ENCODE assay signal across 9 mouse cellular contexts in genomic region chr19:45591704-45592103, GRCm38 (mm10). TPM values are rescaled to one million over a fixed set of nuclear protein-coding genes. Genes with fewer than 3 reads are reported as not detected.
DNase-seq lines count a peak whose midpoint lies in the region; ATAC-seq and TF ChIP-seq lines count a peak whose summit lies in the region.
"Had no signal": no experiment of that assay in that cellular context is flagged by ENCODE, and none has a peak within 500 bp of the region (broad histone marks: within the 10 kb centered on the region; RNA-seq: fewer than 3 reads in every experiment).

No protein-coding gene starts in this region.

- H3K4me2 ChIP-seq in hindbrain, postnatal 0 days (ENCODE audit: low read depth, low read length), result no peak overlapping the region
- no peak overlapping the region for H3K4me2 ChIP-seq in midbrain, postnatal 0 days (ENCODE audit: low read depth, low read length, poor library complexity, severe bottlenecking)
- H3K4me2 ChIP-seq in midbrain, embryonic 16.5 days (ENCODE audit: low read length), result no peak overlapping the region

- no peak overlapping the region for H3K27ac ChIP-seq in hindbrain, postnatal 0 days
- H3K27ac ChIP-seq in hindbrain, embryonic 10.5 days, result no peak overlapping the region
- H3K27ac ChIP-seq in midbrain, postnatal 0 days (ENCODE audit: low read depth, low read length), result no peak overlapping the region
- H3K27ac ChIP-seq in midbrain, embryonic 16.5 days (ENCODE audit: low read length), result no peak overlapping the region
- no peak overlapping the region for H3K27ac ChIP-seq in forebrain, embryonic 10.5 days

- peaks cover 4% of the 10 kb centered on the region; the same call in 1 of the 2 replicates for H3K4me1 ChIP-seq in hindbrain, postnatal 0 days (ENCODE audit: insufficient read depth, low read length)
- H3K4me1 ChIP-seq in hindbrain, embryonic 10.5 days (replicated peaks), result peaks cover 23% of the 10 kb centered on the region
- no peaks in the 10 kb centered on the region for H3K4me1 ChIP-seq in midbrain, postnatal 0 days (ENCODE audit: insufficient read depth, low read length)
- peaks cover 2% of the 10 kb centered on the region; the same call in 1 of the 2 replicates for H3K4me1 ChIP-seq in midbrain, embryonic 16.5 days (ENCODE audit: control insufficient read depth, insufficient read depth, low read length)
- H3K4me1 ChIP-seq in forebrain, embryonic 10.5 days, result peaks cover 39% of the 10 kb centered on the region

- peaks cover 5% of the 10 kb centered on the region; the same call in 1 of the 2 replicates for H3K36me3 ChIP-seq in hindbrain, postnatal 0 days (ENCODE audit: insufficient read depth, low read length)
- no peaks in the 10 kb centered on the region for H3K36me3 ChIP-seq in hindbrain, embryonic 10.5 days
- peaks cover 12% of the 10 kb centered on the region for H3K36me3 ChIP-seq in midbrain, postnatal 0 days (ENCODE audit: insufficient read depth, low read length)
- H3K36me3 ChIP-seq in midbrain, embryonic 16.5 days (ENCODE audit: control insufficient read depth, insufficient read depth, low read length), result no peaks in the 10 kb centered on the region
- H3K36me3 ChIP-seq in forebrain, embryonic 10.5 days (replicated peaks), result no peaks in the 10 kb centered on the region

- no peaks in the 10 kb centered on the region for H3K27me3 ChIP-seq in hindbrain, postnatal 0 days (ENCODE audit: insufficient read depth, low read length)
- peaks cover 81% of the 10 kb centered on the region for H3K27me3 ChIP-seq in hindbrain, embryonic 10.5 days (ENCODE audit: insufficient read depth, poor library complexity, severe bottlenecking)
- H3K27me3 ChIP-seq in midbrain, postnatal 0 days (ENCODE audit: insufficient read depth, low read length), result no peaks in the 10 kb centered on the region
- no peaks in the 10 kb centered on the region; the same call in none of the 2 replicates for H3K27me3 ChIP-seq in midbrain, embryonic 16.5 days (ENCODE audit: control insufficient read depth, insufficient read depth, low read depth, low read length)
- peaks cover 100% of the 10 kb centered on the region for H3K27me3 ChIP-seq in forebrain, embryonic 10.5 days (ENCODE audit: poor library complexity, severe bottlenecking)

- no peak overlapping the region for H3K9ac ChIP-seq in hindbrain, postnatal 0 days (replicated peaks; ENCODE audit: low read length)
- no peak overlapping the region for H3K9ac ChIP-seq in midbrain, postnatal 0 days (replicated peaks; ENCODE audit: low read length, poor library complexity, severe bottlenecking)
- no peak overlapping the region for H3K9ac ChIP-seq in midbrain, embryonic 16.5 days (ENCODE audit: low read depth, low read length)

- H3K4me3 ChIP-seq in hindbrain, postnatal 0 days (ENCODE audit: low read length), result no peak overlapping the region
- no peak overlapping the region for H3K4me3 ChIP-seq in hindbrain, embryonic 10.5 days
- no peak overlapping the region for H3K4me3 ChIP-seq in midbrain, postnatal 0 days (ENCODE audit: low read depth, low read length)
- no peak overlapping the region for H3K4me3 ChIP-seq in midbrain, embryonic 16.5 days (ENCODE audit: low read depth, low read length)
- H3K4me3 ChIP-seq in forebrain, embryonic 10.5 days, result no peak overlapping the region
- H3K4me3 ChIP-seq: erythroblast, embryonic 14.5 days had no signal

- DNase-seq in hindbrain, postnatal 0 days (ENCODE audit: low spot score), result peak; percentile 52
- DNase-seq in hindbrain, embryonic 10.5 days (ENCODE audit: low spot score), result no peak
- DNase-seq in adrenal gland, postnatal 25 days, result peak; percentile 33
- no peak for DNase-seq in midbrain, postnatal 0 days (ENCODE audit: low spot score)
- no peak for DNase-seq in forebrain, embryonic 10.5 days (ENCODE audit: extremely low spot score, low spot score)

- TF ChIP-seq CTCF in hindbrain, postnatal 0 days (IDR thresholded peaks at IDR 0.05; ENCODE audit: low read depth), result no peak
- TF ChIP-seq CTCF in midbrain, postnatal 0 days (IDR thresholded peaks at IDR 0.05), result no peak

- H3K9me3 ChIP-seq in hindbrain, postnatal 0 days (ENCODE audit: low read length), result no peaks in the 10 kb centered on the region
- H3K9me3 ChIP-seq in hindbrain, embryonic 10.5 days, result no peaks in the 10 kb centered on the region
- H3K9me3 ChIP-seq in midbrain, postnatal 0 days (ENCODE audit: low read length), result no peaks in the 10 kb centered on the region
- H3K9me3 ChIP-seq in midbrain, embryonic 16.5 days (replicated peaks; ENCODE audit: control insufficient read depth, low read length, poor library complexity, severe bottlenecking), result no peaks in the 10 kb centered on the region
- H3K9me3 ChIP-seq in forebrain, embryonic 10.5 days, result no peaks in the 10 kb centered on the region

- ATAC-seq in hindbrain, postnatal 0 days, result no peak
- peak; percentile 80 to 88 for ATAC-seq in hematopoietic stem cell, adult 5-6 weeks (replicated peaks in 1 of 2; ENCODE audit: insufficient read depth in 1 of 2, low FRiP score in 2 of 2, low TSS enrichment in 1 of 2, low read depth in 1 of 2, poor library complexity in 2 of 2, severe bottlenecking in 2 of 2)
- peak; percentile 64 for ATAC-seq in monocyte, adult 5-6 weeks (replicated peaks; ENCODE audit: insufficient number of reproducible peaks, low FRiP score, low TSS enrichment, poor library complexity, severe bottlenecking)
- ATAC-seq in midbrain, postnatal 0 days (ENCODE audit: low FRiP score), result no peak
- ATAC-seq in midbrain, embryonic 16.5 days, result no peak

- WGBS in hindbrain, postnatal 0 days, result 71% methylated on average over 7 of the region's 7 CpGs
- WGBS in hindbrain, embryonic 10.5 days, result 88% methylated on average over 7 of the region's 7 CpGs
- WGBS in midbrain, postnatal 0 days, result 79% methylated on average over 7 of the region's 7 CpGs
- 88% methylated on average over 7 of the region's 7 CpGs for WGBS in midbrain, embryonic 16.5 days
- 89% methylated on average over 7 of the region's 7 CpGs for WGBS in forebrain, embryonic 10.5 days

RNA-seq across cellular contexts. Expression of gene Gm17018, which starts 31.3 kb away (rescaled TPM):
- 20.9 and 23.0 TPM in 2 replicates for total RNA-seq in hindbrain, postnatal 0 days (2014; rRNA removed)
- polyA plus RNA-seq in hindbrain, postnatal 0 days (2015; fragmentation: Nextera tagmentation; extraction: Ambion mirVana), result 86.4 and 90.7 TPM in 2 replicates
- polyA plus RNA-seq in hindbrain, embryonic 10.5 days (2016; fragmentation: Nextera tagmentation; extraction: Ambion mirVana), result 48.8 and 62.1 TPM in 2 replicates
- 26.2 and 31.8 TPM in 2 replicates for total RNA-seq in adrenal gland, postnatal 25 days (2021)
- 21.6 and 35.8 TPM in 2 replicates for total RNA-seq in hematopoietic stem cell, adult 5-6 weeks (2017)
- total RNA-seq in monocyte, adult 5-6 weeks (2017), result 16.6 to 18.7 TPM (median 16.9 TPM) in 3 replicates
- 15.7 and 20.9 TPM in 2 replicates for total RNA-seq in midbrain, postnatal 0 days (2014; rRNA removed)
- polyA plus RNA-seq in midbrain, postnatal 0 days (2015; fragmentation: Nextera tagmentation; extraction: Ambion mirVana), result 83.7 and 84.4 TPM in 2 replicates
- 66.9 and 75.8 TPM in 2 replicates for polyA plus RNA-seq in midbrain, embryonic 16.5 days (2015; fragmentation: Nextera tagmentation; extraction: Ambion mirVana)
- polyA plus RNA-seq in forebrain, embryonic 10.5 days (2016; fragmentation: Nextera tagmentation; extraction: Ambion mirVana), result 52.1 and 53.5 TPM in 2 replicates

RNA-seq across cellular contexts. Expression of gene Poll, which starts 31.4 kb away (rescaled TPM):
- total RNA-seq in hindbrain, postnatal 0 days (2014; rRNA removed), result 17.0 and 17.3 TPM in 2 replicates
- 11.0 and 11.1 TPM in 2 replicates for polyA plus RNA-seq in hindbrain, postnatal 0 days (2015; fragmentation: Nextera tagmentation; extraction: Ambion mirVana)
- polyA plus RNA-seq in hindbrain, embryonic 10.5 days (2016; fragmentation: Nextera tagmentation; extraction: Ambion mirVana), result 21.5 and 21.6 TPM in 2 replicates
- total RNA-seq in adrenal gland, postnatal 25 days (2021), result 12.4 and 15.5 TPM in 2 replicates
- 12.2 and 13.2 TPM in 2 replicates for total RNA-seq in hematopoietic stem cell, adult 5-6 weeks (2017)
- total RNA-seq in monocyte, adult 5-6 weeks (2017), result 4.7 to 6.3 TPM (median 5.7 TPM) in 3 replicates
- total RNA-seq in midbrain, postnatal 0 days (2014; rRNA removed), result 9.9 and 12.1 TPM in 2 replicates
- polyA plus RNA-seq in midbrain, postnatal 0 days (2015; fragmentation: Nextera tagmentation; extraction: Ambion mirVana), result 8.9 and 10.4 TPM in 2 replicates
- 12.7 and 13.3 TPM in 2 replicates for polyA plus RNA-seq in midbrain, embryonic 16.5 days (2015; fragmentation: Nextera tagmentation; extraction: Ambion mirVana)
- 25.7 and 26.6 TPM in 2 replicates for polyA plus RNA-seq in forebrain, embryonic 10.5 days (2016; fragmentation: Nextera tagmentation; extraction: Ambion mirVana)

Comparison
In these comparisons a context has a peak if more than half of its experiments do, and no peak if none do; other contexts are left out.
1. DNase-seq: peak in hindbrain, postnatal 0 days (single experiment) and adrenal gland, postnatal 25 days (single experiment); none in hindbrain, embryonic 10.5 days (single experiment), midbrain, postnatal 0 days (single experiment) and forebrain, embryonic 10.5 days (single experiment).
2. ATAC-seq: peak in hematopoietic stem cell, adult 5-6 weeks (2 of 2) and monocyte, adult 5-6 weeks (single experiment); none in hindbrain, postnatal 0 days (single experiment), midbrain, postnatal 0 days (single experiment) and midbrain, embryonic 16.5 days (single experiment).